Mouse (Mus musculus) c-Kit-negative CD71-positive TER-119-positive erythroid progenitor cells, embryonic 14.5 days (primary cell): ENCODE measurements around the gene Fam19a5.

ENCODE experiments used
- DNase-seq: peaks from one replicate; pipeline ENCODE4 v3.0.0-alpha.2; 2013; ENCODE audit warnings: low read depth, low spot score

The Fam19a5 gene

DNA sequence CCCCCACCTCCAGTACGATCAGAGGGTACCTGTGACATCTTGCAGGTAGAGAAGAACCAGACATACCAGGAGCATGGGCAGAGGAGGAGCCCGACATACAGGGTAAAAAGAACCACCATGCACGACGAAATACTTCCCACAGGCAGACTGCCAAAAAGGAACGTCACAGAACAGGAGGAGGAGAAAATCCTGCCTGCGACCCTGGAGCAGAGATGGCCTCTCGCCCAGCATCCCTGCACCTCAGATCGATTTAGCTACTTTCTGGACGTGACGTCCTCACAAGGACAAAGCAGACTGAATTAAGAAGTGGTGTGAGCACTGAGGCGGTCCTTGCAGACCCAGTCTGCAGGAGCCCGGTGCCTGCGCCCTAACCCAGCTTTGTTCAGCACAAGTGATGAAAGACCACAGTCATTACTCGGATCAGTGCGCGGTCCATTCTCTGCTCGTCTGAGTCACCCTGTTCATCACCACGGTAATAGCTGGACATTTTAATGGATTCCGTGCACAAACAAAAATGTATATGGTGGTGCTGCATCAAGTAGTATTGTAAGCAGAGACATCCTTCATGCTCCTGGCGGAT lies 182.6 kb downstream of the Fam19a5 start:
- DNase-seq = no peak

GRCm38 (mm10) chr15:87736345-87736744 lies 192.2 kb downstream of the Fam19a5 start:
- DNase-seq = no peak

- DNase-seq = no peak
Measured at GRCm38 (mm10) chr15:87755482-87755881, 211.4 kb downstream of the Fam19a5 start.

DNA sequence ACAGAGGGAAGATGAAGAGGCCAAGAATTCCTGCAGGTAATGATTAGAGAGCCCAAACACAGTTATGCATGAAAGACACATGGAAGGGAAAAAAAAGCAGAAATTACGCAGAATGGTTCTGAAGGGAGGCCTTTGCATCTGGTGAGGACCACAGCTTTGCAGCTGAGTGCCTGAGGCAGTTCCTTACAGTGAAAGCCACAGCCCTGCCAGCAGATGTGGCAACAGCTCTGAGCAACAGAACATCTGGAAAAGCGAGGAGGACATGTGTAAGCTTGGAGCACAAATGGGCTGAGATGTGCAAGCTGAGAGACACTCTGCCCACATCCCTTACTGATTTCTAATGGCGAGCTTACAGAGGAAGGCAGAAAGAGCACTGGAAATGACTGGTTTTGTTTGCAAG lies 221.8 kb downstream of the Fam19a5 start:
- no peak for DNase-seq

DNA sequence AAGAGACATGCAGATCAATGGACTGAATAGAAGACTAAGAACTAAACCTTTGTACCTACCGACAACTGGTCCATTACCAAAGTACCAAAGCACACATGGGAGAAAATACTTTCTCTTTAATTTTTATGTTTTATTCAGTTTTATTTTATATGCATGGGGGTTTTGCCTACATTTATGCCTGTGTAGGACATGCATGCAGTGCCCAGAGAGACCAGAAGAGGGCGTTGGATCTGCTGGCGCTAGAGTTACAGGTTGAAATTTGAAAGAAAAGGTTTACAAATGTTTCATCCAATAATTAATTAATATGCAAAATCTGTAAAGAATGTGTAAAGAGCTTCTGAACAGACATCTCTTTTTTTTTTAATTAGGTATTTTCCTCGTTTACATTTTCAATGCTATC lies 229.9 kb downstream of the Fam19a5 start:
- no peak for DNase-seq

DNA sequence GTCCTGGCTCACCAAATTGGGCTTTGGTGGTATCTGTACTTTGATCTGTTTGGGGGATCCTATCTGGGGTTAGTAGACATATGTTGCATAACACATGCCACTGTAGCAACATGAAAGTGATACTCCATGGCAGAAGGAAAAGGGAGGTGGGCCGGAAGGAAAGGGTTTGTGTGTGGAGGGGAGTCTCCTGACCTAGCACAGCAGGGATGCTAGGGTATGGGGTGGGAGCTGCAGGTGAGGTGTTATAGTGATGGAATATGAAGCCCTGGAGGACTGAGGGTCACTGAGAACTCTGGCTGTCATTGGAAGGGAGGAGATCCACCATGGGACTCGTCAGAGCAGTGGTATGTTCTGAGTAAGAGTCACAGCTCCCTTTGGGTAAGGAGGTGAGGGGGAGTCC lies 239.2 kb downstream of the Fam19a5 start:
- DNase-seq = no peak

GRCm38 (mm10) chr15:87789671-87790070 lies 245.6 kb downstream of the Fam19a5 start:
- DNase-seq = no peak

DNA sequence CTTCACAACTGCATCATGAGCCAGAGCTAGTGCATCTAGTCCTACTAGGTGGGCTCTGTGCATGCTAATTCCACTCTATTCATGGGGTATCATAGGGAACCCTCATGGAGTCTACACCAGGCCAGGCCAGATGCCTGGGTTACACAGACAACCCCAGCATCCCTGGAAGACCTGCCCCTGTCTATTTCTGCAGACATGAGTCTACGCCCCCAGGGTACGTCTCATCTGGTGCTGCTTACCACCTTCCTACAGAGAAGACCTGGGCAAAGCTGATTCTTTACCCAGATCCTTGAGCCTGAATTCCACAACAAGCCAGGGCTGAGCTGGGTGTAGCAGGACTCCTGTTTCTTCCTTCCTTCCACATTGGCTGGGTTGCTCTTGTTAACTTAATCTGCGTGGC lies 249.6 kb downstream of the Fam19a5 start:
- no peak for DNase-seq

DNA sequence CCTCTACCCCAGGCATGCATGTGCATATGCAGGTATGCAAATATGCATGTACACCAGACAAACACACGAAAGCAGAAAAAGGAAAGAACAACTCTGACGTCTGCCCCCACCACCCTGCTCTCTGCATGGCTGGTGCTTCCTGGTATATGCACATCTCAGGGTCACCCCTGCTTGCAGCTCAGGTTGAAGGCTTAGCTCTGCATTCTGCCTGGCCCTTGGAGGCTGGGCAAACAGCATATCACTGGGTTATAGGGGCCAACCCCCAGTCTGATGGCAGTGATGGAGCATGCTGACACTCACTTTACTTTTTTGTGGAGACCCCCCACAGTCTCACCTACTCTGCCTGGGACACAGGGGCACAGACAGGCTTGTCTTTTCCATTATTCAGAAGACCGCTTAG lies 252.5 kb downstream of the Fam19a5 start:
- DNase-seq = no peak
